Mouse (Mus musculus): ENCODE measurements at regions not wholly inside any gene's neighbourhood (a gene's known extent, or its start where the extent isn't known, plus 50 kb on each side); places are given as distances from the start of the nearest gene placed in this dataset.

DNA sequence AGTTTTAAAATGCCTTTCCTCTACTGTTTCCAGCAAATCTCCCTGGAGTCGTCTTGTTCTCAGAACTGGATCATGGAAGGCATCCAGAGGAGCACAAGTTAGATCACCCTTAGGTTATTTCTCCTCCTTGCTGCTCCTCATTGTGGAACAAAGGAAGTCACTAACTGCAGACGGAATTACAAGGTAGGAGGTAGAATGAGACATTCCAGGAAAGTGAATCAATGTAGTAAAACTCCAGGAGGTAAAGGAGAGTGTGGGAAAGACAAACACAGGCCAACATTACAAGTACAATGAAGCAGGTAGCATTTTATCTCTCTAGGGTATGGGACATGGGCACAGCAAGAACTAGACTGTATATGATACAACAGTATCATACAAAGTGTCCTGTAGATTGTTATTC, 375.7 kb upstream of the Ddi1 start:
- no peaks in the 10 kb centered on the region for H3K4me1 ChIP-seq (ENCODE audit: control insufficient read depth in 1 of 2, insufficient read depth in 2 of 2, low read length in 2 of 2)
- H3K4me3 ChIP-seq (ENCODE audit: control insufficient read depth in 1 of 2, insufficient read depth in 1 of 2, low read depth in 2 of 2, low read length in 2 of 2), result no peak overlapping the region
- H3K79me2 ChIP-seq (ENCODE audit: control insufficient read depth, insufficient read depth, low read length, poor library complexity), result no peaks in the 10 kb centered on the region
- no peak overlapping the region for H3K9ac ChIP-seq (ENCODE audit: control insufficient read depth, low read depth, low read length, poor library complexity, severe bottlenecking)
- no peaks in the 10 kb centered on the region for H3K9me3 ChIP-seq (replicated peaks; ENCODE audit: insufficient read depth, low read length)
- no peaks in the 10 kb centered on the region for H3K27me3 ChIP-seq (ENCODE audit: control insufficient read depth in 1 of 2, insufficient read depth in 2 of 2, low read length in 2 of 2)
- H3K36me3 ChIP-seq (ENCODE audit: control insufficient read depth in 1 of 2, insufficient read depth in 2 of 2, low read length in 2 of 2), result no peaks in the 10 kb centered on the region
- TF ChIP-seq ZMIZ1 (IDR thresholded peaks at IDR 0.05; ENCODE audit: low read depth, low read length) (no peak), RAD21 (IDR thresholded peaks at IDR 0.05; ENCODE audit: low read depth, low read length) (no peak), MYB (IDR thresholded peaks at IDR 0.05; ENCODE audit: low read depth, low read length) (no peak), JUND (IDR thresholded peaks at IDR 0.05; ENCODE audit: low read depth, low read length) (no peak), ELF1 (IDR thresholded peaks at IDR 0.05; ENCODE audit: low read depth, low read length) (no peak), USF1 (IDR thresholded peaks at IDR 0.05; ENCODE audit: low read depth, low read length) (no peak), CHD2 (IDR thresholded peaks at IDR 0.05; ENCODE audit: low read length) (no peak)
- DNase-seq (ENCODE audit: low read depth, low spot score), result no peak
- H3K27ac ChIP-seq (ENCODE audit: control insufficient read depth, low read depth, low read length), result no peak overlapping the region

- H3K9me3 ChIP-seq (replicated peaks; ENCODE audit: insufficient read depth, low read length), result no peaks in the 10 kb centered on the region; the same call in 1 of the 2 replicates
- H3K9ac ChIP-seq (ENCODE audit: control insufficient read depth, low read depth, low read length, poor library complexity, severe bottlenecking), result no peak overlapping the region
- no peaks in the 10 kb centered on the region for H3K27me3 ChIP-seq (ENCODE audit: control insufficient read depth in 1 of 2, insufficient read depth in 2 of 2, low read length in 2 of 2)
- H3K79me2 ChIP-seq (ENCODE audit: control insufficient read depth, insufficient read depth, low read length, poor library complexity), result no peaks in the 10 kb centered on the region
- H3K36me3 ChIP-seq (ENCODE audit: control insufficient read depth in 1 of 2, insufficient read depth in 2 of 2, low read length in 2 of 2), result no peaks in the 10 kb centered on the region
- no peaks in the 10 kb centered on the region for H3K4me1 ChIP-seq (ENCODE audit: control insufficient read depth in 1 of 2, insufficient read depth in 2 of 2, low read length in 2 of 2)
- no peak for TF ChIP-seq MEF2A (IDR thresholded peaks at IDR 0.05; ENCODE audit: extremely low read depth, insufficient replicate concordance, low read depth, low read length, poor library complexity, severe bottlenecking)
- TF ChIP-seq MAZ (IDR thresholded peaks at IDR 0.05; ENCODE audit: low read depth, low read length), result no peak
- H3K27ac ChIP-seq (ENCODE audit: control insufficient read depth, low read depth, low read length), result no peak overlapping the region
- no peak overlapping the region for H3K4me3 ChIP-seq (ENCODE audit: control insufficient read depth in 1 of 2, insufficient read depth in 1 of 2, low read depth in 2 of 2, low read length in 2 of 2)
- no peak for DNase-seq (ENCODE audit: low read depth, low spot score)
Measured at GRCm38 (mm10) chr9:6617155-6617554, 347.5 kb upstream of the Ddi1 start.

DNA sequence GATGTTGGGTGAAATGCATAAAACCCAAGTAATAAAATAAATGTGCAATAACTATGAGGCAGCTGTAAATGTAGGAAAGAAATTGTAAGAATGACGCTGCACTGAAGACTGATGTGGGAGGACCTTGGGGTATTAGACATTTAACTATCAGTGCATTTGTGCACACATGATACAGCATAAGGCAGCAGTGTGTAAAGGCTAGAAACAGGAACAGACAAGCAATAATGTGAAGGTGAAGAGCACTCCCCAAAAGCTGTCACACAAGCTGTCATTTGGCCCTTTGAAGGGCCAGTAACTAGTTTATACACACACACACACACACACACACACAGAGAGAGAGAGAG, 339.6 kb upstream of the Ddi1 start:
- Histone ChIP-seq H3K4me1 (ENCODE audit: control insufficient read depth in 1 of 2, insufficient read depth in 2 of 2, low read length in 2 of 2) (no peaks in the 10 kb centered on the region), H3K27ac (ENCODE audit: control insufficient read depth, low read depth, low read length) (no peak overlapping the region), H3K79me2 (ENCODE audit: control insufficient read depth, insufficient read depth, low read length, poor library complexity) (no peaks in the 10 kb centered on the region), H3K27me3 (ENCODE audit: control insufficient read depth in 1 of 2, insufficient read depth in 2 of 2, low read length in 2 of 2) (no peaks in the 10 kb centered on the region), H3K36me3 (ENCODE audit: control insufficient read depth in 1 of 2, insufficient read depth in 2 of 2, low read length in 2 of 2) (no peaks in the 10 kb centered on the region), H3K9me3 (replicated peaks; ENCODE audit: insufficient read depth, low read length) (no peaks in the 10 kb centered on the region; the same call in 1 of the 2 replicates), H3K9ac (ENCODE audit: control insufficient read depth, low read depth, low read length, poor library complexity, severe bottlenecking) (no peak overlapping the region), H3K4me3 (ENCODE audit: control insufficient read depth in 1 of 2, insufficient read depth in 1 of 2, low read depth in 2 of 2, low read length in 2 of 2) (no peak overlapping the region)
- DNase-seq (ENCODE audit: low read depth, low spot score), result no peak
- TF ChIP-seq MYB (IDR thresholded peaks at IDR 0.05; ENCODE audit: low read depth, low read length) (no peak), ZKSCAN1 (IDR thresholded peaks at IDR 0.05; ENCODE audit: low read depth, low read length) (no peak), E2F4 (IDR thresholded peaks at IDR 0.05; ENCODE audit: borderline replicate concordance, low read depth, low read length) (no peak), MAX (IDR thresholded peaks at IDR 0.05; ENCODE audit: low read length) (no peak), MAZ (IDR thresholded peaks at IDR 0.05; ENCODE audit: low read depth, low read length) (no peak), TAL1 (IDR thresholded peaks at IDR 0.05; ENCODE audit: low read length) (no peak), BHLHE40 (IDR thresholded peaks at IDR 0.05; ENCODE audit: borderline replicate concordance, low read depth, low read length) (no peak), ELF1 (IDR thresholded peaks at IDR 0.05; ENCODE audit: low read depth, low read length) (no peak), RAD21 (IDR thresholded peaks at IDR 0.05; ENCODE audit: low read depth, low read length) (no peak), MAFK (IDR thresholded peaks at IDR 0.05; ENCODE audit: borderline replicate concordance, low read depth, low read length) (no peak), EP300 (IDR thresholded peaks at IDR 0.05; ENCODE audit: low read depth in 1 of 2, low read length in 2 of 2) (no peak), POLR2AphosphoS2 (IDR thresholded peaks at IDR 0.05; ENCODE audit: low read length) (no peak), HCFC1 (IDR thresholded peaks at IDR 0.05; ENCODE audit: low read depth, low read length) (no peak), TBP (IDR thresholded peaks at IDR 0.05; ENCODE audit: low read depth, low read length) (no peak)
